Mouse (Mus musculus) hindlimb bud, embryonic 11.5 days (tissue): ENCODE results near the gene Vmn1r15.

Source experiments
- DNase-seq: peaks from one replicate; pipeline ENCODE4 v3.0.0-alpha.2; 2012; ENCODE audit warnings: low read depth, low spot score; ENCODE audit errors: extremely low spot score

Vmn1r15 gene

DNA sequence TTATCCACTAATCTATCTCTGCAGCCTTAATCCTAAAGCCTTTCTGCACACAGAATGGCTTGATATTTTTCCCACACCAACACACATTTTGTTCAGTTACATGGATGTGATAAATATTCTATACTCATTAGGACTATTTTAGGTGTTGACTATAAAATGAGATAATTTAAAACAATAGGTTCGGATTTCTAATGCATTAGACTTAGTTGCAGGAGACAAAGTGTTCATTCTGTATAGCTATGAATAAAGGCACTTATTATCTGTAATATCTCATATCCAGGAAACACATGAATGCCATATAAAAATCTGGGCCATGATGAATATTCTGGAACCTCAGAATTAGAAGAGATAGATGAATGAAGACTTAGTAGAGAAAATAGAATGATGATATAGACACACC is at the start of gene Vmn1r15:
Vmn1r15 (plus strand) TSS at position 301 of the 400 bp plus-strand sequence.
- DNase-seq: no peak

DNA sequence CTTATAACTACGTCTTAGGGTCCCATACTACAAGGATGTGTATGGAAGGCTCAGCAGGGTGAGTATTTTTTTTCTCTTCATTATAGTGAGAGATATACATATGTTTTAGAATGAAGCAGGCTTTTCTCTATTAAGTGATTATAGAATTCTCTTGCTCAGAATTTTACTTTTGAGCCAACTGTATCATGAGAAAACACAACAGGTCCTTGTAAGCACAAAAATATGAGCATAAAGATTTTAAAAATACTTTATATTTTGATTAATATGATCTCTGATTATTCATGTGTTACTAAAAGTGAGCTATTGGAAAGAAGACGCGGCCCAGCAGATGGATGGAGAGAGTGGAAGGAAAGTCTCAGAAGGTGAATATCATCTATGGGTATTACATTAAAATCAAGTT is 26.4 kb upstream of the Vmn1r15 start, which contains the start of gene Vmn1r14:
Vmn1r14 (plus strand) TSS at position 301 of the 400 bp plus-strand sequence.
- no peak for DNase-seq

DNA sequence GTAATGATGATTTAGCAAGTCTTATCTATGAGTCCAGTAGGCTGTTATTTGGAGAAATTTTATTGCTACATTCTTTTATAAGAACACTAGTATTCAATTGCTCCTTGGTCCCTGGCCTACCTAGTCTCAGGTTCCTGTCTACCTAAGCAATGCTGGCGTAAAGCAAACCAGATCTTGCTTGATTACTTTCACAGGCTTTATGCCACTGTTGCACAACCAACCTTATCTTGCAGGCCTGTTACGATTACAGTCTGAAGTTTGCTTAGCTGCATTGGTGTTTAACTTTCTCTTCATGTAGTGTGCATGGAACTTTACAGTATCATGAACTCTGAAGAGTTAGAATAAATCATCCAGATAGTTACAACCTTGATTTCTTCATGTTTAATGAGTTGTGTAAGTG is 3.2 kb downstream of the Vmn1r15 start:
- DNase-seq: no peak

DNA sequence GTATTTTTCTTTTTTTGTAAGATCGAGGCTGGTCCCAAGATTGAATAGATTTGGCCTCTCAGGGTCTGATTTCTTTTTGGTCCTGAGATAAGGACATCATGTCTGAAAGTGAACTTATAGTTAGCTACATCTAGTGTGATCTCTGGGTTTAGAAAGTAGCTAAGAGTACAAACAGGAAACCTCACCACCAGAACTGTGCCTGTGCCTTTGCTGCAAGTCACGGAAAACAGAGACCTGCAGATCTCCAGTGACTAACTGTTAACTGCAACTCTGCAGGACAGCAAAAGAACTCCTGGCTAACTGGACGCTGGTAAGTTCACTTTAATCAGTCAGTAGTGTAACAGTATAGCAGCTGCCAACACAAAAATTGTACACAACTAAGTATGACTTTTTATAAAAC is 14.1 kb downstream of the Vmn1r15 start:
- DNase-seq: no peak

DNA sequence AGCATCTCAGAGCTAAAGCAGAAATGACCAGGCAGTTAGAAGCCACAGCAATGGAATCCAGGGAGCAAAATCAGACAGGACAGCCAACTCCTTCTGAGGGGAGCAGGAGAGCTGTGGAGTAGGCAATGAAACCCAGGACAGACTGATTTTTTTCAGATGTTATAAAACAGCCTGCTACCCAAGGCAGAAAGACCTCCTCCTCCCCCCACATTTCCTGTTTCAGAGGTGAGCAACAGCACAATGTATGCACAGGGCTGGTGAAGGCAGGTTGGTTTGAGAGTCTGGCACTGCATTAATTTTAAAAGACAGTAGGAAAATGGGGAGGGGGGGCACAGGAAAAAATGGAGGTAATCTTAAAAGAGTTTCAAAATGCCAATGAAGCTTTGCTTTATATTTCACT is 14.8 kb downstream of the Vmn1r15 start:
- no peak for DNase-seq

DNA sequence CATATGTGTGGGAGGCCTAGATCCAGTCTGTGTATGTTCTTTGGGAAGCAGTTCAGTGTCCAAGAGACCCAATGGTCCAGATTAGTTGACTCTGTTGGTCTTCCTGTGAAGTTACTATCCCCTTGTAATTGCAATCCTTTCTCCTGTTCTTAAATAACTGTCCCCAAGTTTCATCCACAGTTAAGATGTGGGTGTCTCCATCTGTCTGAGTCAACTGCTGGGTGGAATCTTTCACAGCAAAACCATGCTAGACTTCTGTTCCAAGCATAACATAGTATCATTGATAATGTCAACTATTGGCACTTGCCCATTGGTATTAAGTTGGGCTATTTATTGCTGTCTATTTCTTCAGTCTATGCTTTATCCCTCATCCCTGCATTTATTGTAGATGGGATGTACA is 21.2 kb downstream of the Vmn1r15 start:
- no peak for DNase-seq
